Mouse (Mus musculus): ENCODE measurements around the gene Them5.

Them5 gene

DNA sequence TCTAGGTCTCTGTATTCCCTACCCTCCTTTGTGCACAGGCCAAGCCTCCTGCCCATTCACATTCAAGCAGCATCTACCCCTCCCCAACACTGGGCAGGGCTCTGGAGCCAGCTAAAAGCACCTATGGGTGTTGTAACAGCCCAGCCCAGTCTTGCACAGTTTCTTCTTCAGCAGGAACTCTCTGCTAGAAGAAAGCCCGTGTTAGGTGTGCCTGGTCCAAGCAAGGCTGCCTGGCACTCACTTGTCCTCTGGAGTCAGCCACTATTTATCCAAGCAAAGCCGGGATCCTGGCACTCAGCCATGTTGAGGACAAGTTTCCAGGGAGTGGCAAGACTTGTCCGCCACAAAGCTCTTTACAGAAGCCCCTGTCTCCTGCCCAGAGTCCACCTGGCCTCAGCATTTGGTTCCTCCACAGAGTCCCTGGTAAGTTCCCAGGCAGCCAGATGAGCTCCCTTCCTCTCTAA, at the start of gene Them5:
Gene Them5 (plus strand): TSS at position 141 of the 464 bp plus-strand sequence.
- in situ Hi-C loops (cut with MboI, MseI): no loop called here

DNA sequence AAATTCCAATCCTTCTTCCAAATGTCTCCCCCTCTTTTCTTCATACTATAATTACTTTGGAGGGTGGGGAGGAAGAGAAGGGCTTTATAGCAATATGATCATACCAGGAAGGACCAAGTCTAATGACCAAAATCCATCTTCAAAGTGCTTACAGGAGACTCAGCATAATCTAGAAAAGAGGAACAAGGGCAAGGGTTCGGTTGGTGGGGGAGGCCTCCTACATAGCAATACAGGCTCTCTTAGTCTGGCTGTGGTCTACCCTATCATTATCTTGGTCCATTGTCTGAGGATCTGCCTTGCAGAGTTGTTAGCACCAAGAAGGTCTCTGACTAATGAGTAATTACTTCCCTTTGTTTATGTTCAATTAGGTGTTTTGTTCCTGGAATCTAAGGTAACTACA, 36.4 kb upstream of the Them5 start:
- in situ Hi-C loops (cut with MboI, MseI): no loop called here

DNA sequence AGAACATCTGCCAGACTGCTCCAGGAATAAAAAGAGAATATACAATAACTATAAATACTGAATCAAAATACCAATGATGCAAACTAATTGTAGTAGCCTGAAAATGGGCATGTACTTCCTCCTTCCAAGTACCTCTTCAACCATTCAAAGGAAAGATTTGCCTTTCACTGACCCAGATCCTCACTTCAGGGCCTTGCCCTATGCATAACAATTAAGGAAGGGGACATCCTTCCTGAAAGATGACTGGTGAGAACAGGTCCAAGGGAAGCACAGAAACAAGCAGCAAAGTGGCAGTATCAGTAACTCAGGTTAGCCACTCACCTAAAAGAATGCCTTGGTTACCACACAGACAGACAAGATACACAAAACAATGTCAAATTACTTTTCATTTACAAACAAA, 34.9 kb upstream of the Them5 start:
- in situ Hi-C loops (cut with MboI, MseI): no loop called here

DNA sequence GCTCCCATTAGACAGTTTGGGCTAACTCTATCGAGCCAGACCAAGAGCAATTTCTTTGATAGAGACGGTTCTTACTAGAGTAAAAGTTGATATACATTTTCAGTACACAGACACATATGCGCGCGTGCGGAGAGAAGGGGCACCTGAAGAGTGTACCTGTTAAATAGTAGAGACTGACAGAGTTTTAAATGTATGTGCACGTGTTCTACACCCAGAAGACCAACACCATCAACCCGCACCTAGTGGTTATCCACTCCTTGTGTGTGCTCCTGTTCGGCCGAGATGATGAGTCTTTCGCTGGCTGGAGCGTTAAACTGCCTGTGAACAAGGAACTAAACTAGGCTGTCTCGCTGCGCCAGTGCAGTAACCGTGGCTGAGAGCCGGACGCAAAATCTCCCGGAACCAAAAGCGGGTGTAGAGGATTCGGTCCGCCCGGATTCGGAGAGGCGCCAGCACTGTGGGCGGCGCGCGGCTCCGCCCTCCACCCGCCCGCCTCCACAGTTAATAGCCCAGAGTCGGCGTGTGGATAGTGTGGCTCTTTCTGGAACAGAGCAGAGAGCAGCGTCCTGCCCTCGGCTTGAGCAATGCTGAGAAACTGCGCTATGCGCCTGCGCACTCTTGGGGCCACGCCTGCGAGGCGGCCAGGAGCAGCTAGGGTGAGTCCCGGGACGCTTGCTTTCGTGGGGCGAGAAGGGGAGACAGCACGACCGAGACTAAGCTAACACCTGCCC, 32.1 kb upstream of the Them5 start, which contains the start of gene Them4:
Gene Them4 (plus strand): TSS at position 457 of the 731 bp plus-strand sequence.
- in situ Hi-C loops (cut with MboI, MseI): no loop called here

DNA sequence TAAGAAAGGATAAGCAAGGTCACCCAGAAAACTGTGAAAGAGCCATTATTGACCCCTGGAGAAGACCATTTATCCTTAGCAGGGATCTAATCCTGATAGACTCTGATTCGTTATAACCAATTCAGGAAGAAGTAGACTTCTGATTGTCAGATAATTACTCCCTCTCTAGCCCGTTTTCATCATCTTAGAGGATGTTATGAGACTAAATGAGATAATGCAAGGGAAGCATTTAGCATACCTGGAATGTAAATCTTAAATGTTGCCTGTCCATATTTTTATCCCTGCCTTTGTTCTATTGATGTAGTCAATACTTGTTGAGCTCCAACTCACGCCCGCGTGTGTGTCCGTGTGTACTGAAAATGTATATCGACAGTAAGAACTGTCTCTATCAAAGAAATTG, 31.4 kb upstream of the Them5 start:
- in situ Hi-C loops (cut with MboI, MseI): no loop called here

DNA sequence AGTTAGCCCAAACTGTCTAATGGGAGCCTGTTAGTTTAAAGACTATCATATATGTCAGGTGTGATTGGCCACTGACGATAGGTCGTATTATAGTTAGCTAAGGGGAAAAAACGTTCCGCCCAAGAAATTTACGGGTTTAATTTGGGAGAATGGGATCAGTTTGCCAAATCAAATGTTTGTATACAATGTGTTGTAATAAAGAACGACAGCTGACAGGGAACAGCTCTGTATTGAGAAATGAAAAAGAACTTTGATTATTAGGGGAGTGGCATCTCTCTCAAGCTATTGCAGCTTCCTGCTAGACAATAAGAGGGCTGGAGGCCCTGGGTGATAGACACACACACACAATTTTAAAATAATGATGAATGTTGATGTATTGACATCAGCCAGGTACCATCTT, 31.0 kb upstream of the Them5 start:
- in situ Hi-C loops (cut with MboI, MseI): no loop called here

DNA sequence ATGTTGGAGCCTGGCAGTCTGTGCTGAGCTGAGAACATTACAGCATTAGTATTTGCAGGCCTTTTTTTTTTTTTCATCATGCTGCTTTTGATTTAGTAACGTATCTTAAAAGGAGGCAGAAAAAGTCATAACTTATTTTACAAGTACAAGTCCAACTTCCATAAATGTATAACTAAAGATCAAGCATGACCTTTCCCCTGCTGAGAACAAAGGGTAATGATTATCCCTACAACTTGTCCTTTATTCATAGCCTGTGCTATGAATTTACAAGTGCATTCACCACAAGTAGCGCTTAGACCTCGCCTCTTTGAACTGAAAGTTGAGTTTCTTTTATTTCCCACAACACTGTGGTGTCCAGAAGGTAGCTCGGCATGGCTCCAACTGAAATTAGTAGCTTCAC, 30.5 kb upstream of the Them5 start:
- in situ Hi-C loops (cut with MboI, MseI): no loop called here

DNA sequence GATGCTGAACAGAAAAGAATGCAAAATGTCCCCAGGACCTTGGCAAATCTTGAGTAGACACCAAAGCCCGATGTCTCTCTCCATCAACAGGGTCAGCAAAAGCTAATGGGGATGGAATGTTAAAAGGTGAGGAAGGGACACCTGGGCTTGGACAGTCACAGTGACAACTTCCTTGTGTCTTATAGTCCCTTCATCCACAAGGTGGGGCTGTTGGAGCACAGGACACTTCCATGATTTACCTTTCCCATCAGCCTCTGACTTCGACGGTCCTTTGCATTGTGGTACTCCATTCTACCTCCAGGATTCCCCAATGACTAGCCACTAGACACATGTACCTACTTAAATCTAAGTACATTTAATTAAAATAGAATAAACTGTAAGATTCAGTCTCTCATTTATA, 13.2 kb upstream of the Them5 start:
- in situ Hi-C loops (cut with MboI, MseI): no loop called here

DNA sequence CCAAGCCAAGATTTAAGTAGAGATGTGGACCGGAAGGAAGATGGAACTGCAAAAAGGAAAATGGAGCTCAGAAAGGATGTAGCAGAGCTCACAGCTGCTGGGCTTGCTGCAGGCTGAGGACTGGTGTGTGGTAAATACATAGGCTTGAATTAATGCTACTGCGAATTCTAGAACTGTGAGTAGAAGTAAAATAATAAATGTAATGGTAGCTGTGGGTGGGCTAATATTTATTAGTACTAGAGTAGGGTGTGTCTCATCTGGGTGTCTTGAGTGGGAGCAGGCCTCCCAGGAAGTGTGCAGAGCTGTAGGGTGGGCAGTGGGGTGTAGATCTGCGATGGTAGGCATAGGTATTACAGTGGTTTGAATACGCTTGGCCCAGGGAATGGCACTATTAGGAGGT, 7.5 kb upstream of the Them5 start:
- in situ Hi-C loops (cut with MboI, MseI): no loop called here

DNA sequence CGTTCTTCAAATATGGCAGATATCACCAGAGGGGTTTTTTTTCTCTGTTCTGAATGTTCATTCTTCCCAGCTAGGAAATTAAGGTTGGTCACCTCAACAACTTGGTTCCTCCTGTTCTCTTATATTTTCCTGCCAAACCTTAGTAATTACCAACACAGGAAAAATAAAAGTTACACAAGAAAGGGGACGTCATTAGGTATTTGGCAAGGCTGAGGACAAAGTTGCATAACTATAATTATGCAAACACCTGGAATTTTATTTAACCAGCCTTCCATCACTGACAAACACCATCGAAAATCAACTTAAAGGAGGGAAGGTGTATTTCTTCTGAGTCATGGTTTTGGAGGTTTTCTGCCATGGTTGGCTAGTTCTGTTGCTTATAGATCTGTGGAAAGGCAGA, 3.4 kb upstream of the Them5 start:
- in situ Hi-C loops (cut with MboI, MseI): no loop called here

DNA sequence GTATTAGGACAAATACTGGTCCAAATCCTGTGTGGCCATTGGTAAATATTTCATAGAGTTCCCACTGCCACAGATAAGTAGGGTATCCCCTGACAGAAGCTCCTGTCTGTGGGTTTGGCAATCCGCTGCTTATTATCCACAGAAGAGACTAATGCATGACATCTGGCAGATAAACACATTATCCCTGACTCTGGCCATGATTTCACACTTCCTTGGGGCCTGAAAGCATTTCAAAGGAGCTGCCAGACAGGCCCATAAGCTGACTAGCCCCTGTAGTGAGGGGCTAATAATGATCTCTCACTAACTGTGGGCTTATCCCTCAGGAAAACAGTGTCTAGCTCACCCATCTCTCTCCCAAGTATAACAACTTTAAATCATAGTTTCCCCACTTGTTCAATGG, 653 bp downstream of the Them5 start:
- in situ Hi-C loops (cut with MboI, MseI): no loop called here

DNA sequence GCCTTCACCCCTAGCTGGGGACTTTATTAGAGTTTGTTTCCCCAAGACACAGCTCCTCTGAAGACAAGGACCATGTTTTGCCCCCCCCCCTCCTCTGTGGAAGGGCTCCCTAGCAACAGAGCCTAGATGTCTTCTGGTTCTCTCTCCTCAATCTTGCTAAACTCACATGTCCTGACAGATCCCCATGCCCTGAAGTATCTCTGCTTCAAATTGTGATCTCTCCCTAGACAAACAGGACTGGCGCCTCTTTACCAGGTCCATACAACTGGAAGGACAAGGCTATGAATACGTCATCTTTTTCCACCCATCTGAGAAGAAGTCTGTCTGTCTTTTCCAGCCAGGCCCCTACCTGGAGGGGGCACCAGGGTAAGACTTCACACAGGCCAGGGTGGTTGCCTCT, 2.3 kb downstream of the Them5 start:
- in situ Hi-C loops (cut with MboI, MseI): no loop called here

DNA sequence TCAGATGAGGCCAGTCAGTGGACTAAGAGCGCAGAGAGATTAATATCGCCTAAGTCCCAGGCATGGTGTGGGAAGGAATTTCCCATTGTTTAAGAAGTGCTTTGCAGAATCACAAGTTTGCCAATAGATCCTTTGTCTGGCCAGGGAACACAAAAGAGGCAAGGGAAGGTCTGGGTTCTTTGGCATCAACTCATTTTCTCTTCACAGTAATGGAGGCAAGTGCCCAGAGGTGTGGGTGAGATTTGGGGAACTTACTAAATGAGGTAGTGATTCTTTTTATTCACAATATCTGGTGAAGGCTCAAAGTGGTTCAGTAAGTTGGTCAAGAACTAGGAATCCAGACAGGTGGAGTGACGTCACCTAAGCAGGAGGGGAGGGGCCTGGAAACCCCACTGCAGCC, 3.0 kb downstream of the Them5 start:
- in situ Hi-C loops (cut with MboI, MseI): no loop called here

DNA sequence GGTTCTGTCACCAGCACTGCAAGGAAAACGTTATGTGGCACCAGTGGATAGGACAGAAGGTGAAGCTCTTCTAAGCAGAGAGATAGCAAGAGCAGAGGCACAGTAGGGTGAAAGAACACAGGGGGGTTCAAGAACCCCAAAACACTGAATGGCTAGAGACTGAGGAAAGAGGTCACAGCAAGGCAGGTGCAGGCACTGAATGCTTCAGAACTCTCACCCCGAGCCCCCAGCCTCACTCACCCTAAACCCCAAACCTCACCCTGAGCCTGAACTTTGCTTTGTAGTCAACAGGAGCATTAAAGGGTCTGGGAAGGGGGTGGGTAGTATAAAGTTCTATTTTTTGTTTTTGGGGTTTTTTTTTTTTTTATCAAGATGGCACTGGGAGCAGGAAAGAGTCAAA, 6.2 kb downstream of the Them5 start:
- in situ Hi-C loops (cut with MboI, MseI): no loop called here

DNA sequence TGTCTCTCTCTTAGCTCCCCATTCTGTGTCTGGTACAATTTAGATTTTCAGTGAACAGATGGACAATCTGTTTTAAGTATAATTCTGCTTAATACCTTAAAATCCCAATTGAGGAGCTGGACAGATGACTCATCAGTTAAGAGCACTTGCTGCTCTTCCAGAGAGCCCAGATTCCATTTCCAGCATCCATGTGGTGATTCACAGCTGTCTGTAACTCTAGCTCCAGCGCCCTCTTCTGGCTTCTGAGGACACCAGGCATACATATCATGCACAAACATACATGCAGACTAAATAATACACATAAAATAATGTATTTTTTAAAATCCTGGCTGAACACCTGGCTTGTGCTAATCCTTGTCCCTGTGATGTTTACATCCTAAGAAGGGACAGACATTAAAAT, 18.9 kb downstream of the Them5 start:
- in situ Hi-C loops (cut with MboI, MseI): no loop called here

DNA sequence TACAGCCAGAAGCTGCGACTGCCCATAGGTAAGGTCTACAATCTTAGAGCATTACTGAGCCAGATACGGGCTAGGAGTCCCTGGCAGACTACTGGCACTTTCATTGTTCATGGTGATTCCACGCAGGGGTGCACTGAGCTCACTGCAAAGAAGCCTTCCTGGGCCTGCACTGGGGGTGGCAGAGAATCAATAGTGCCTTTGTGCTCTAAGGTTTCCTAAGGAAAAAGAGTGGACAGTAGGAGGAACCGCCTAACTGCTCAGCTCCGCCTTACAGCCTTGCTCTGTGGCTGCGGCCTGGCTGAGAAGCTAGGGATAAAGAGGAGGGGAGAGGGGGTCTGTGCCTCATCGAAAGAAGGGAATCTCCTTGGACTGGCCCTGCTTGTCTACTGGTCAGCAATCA, 20.2 kb downstream of the Them5 start, which contains the start of gene C2cd4d:
Gene C2cd4d (plus strand): TSS at position 301 of the 400 bp plus-strand sequence.
- in situ Hi-C loops (cut with MboI, MseI): no loop called here

DNA sequence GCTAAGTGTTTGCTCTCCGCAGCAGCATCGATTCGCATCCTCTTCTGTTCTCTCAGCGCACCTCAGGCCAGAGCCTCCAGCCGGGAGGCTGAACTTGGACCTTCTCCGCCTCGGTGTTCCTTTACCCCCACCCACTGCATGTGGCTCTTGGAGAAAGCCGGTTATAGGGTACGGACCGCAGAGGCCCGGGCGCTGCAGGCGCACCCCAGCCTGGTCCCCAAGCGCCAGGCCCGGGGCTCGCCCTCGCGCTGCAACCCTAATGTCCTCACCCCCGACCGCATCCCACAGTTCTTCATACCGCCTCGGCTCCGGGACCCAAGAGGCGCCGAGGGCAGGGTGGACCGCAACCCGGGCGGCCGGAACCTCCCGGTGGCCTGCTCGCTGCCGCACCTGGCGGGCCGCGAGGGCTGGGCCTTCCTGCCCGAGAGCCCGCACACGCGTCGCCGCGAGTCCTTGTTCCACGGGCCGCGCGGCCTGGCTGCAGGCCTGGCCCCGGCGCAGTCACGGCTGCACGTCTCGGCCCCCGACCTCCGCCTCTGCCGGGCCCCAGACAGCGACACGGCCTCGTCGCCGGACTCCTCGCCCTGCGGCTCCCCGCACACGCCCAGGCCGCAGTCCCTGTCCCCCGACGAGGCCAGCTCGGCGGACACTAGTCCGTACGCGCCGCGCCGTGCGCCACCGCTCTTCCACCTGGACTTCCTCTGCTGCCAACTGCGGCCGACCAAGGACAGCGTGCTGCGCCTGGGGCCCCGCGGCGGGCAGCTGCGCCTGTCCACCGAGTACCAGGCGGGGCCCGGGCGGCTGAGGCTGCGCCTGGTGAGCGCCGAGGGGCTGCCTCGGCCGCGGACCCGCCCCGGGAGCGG, 21.6 kb downstream of the Them5 start:
- in situ Hi-C loops (cut with MboI, MseI): no loop called here

DNA sequence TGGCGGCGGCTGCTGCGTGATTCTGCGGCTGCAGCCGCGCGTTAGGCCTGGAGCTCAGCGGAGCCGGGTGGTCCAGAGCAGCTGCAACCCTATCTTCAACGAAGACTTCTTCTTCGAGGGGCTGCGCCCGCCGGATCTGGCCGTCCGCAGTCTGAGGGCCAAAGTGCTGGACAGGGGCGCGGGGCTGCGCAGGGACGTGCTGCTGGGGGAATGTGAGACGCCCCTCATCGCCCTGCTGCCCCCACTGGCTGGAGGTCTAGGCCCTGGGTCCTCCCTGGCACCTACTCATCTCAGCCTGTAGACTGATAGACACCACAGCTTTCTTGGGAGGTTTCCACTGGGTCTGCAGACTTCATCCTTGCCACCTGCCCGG, 22.2 kb downstream of the Them5 start:
- in situ Hi-C loops (cut with MboI, MseI): no loop called here

DNA sequence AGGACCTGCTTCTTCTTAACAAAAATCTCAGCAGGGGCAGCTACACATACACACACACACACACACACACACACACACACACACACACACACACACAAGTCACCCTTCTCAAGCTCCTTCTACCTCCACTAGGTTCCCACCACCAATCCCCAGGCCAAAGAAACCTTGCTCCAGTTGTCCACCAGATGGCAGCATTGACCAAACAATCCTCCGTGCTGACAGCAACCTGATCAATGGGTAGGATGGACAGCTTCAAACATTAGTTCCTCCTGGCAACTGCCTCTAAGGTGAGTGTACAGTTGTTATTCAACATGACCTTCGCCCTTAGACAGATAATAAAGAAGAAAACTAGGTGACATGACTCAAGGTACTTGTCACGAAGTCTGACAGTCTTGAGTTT, 24.9 kb downstream of the Them5 start:
- in situ Hi-C loops (cut with MboI, MseI): no loop called here

DNA sequence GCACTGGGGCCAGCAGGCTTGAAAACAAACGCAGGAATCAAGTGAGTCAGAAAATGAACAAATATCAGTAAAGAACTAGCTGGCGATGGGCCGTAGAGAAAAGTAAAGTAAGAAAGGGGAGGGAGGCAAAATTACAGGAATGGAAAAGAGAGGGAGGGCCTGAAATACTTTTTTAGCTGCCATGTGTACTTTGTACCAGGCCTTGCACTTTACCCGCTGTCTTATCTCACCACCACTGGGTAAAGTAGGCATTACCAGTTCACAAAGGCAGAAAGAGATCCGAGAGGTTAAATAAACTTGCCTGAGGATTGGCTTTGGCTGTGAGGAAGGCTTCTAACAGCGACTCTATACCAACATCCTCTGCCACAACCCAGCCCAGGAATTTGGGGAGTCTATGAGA, 25.6 kb downstream of the Them5 start:
- in situ Hi-C loops (cut with MboI, MseI): no loop called here

DNA sequence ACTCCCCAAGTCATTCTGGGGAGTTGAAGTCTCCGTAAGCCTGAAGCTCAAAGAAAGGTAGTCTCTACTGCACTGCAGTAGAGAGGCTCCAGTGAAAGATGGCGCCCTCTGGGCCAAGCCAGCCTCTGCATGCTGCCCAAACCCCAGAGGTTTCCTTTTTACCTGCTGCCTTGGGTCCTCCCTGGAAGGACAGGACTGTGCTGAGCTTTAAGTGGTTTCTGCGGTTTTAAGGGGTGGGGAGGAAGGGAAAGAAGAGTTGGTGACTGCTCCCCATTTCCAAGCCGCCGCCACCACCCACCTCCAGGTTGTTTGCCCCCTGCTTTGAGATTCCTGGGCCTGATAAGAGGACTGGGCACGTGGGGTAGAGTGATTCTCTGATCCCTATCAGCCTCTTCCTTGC, 26.7 kb downstream of the Them5 start:
- in situ Hi-C loops (cut with MboI, MseI): no loop called here

DNA sequence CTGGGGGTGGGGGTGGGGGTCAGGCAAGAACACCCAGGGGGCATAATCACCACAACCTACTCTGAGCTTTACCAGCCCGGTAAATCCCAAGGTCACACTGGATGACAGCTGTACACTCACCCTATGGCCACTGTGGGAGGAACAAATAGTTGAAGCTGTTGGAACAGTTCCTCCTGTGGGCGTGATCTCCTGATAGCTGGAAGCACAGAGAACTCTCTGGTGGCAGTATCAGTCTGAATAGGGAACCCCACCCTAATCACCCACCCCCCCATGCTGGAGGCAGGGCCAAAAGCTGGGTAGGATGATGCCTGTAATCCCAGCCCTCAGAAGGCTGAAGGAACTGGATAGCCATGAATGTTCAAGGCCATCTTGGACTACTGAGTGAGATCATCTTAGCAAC, 27.8 kb downstream of the Them5 start:
- in situ Hi-C loops (cut with MboI, MseI): loop anchor here (10.0 kb wide), 1 partner anchor 215 kb away; the partner anchor contains the start of gene Snx27

DNA sequence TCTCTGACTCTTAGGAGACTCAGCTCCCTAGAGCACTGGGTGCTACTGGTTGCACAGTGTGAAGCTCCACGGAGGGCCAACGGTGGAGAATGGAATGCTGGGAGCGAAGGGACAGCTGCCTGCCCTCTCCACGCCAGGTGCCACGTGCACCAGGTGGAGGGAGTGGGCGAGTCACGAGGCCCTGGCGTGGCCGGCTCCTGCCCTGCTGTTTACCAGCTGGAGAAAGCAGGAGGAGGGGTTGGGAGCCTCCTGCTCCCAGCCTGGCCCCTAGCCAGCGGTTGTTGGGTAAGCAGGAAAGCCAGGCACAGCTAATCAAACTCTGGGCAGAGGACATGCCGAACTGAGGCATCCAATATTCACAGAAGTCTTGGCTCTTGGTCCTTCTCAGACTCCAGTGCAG, 29.7 kb downstream of the Them5 start:
- in situ Hi-C loops (cut with MboI, MseI): loop anchor here (10.0 kb wide), 1 partner anchor 213 kb away; the partner anchor contains the start of gene Snx27
